Mouse (Mus musculus): ENCODE measurements at regions not wholly inside any gene's neighbourhood (a gene's known extent, or its start where the extent isn't known, plus 50 kb on each side); places are given as distances from the start of the nearest gene placed in this dataset.

GRCm38 (mm10) chr13:51352874-51353273, 55.6 kb upstream of the S1pr3 start:
- TF ChIP-seq CTCF (IDR thresholded peaks at IDR 0.05; ENCODE audit: control insufficient read depth, insufficient read depth, insufficient read length): no peak
- no peak for TF ChIP-seq MYOD1 (IDR thresholded peaks at IDR 0.05; ENCODE audit: control insufficient read depth, insufficient read length, low read depth)
- no peak for TF ChIP-seq MAX (IDR thresholded peaks at IDR 0.05)
- TF ChIP-seq USF1 (IDR thresholded peaks at IDR 0.05; ENCODE audit: low read depth): no peak
- TF ChIP-seq CEBPB (IDR thresholded peaks at IDR 0.05; ENCODE audit: low read depth): no peak
